Mouse (Mus musculus) heart, adult 11 months (tissue): ENCODE measurements at regions not wholly inside any gene's neighbourhood (a gene's known extent, or its start where the extent isn't known, plus 50 kb on each side); places are given as distances from the start of the nearest gene placed in this dataset.
A peak's percentile ranks its signal among the peaks of the same experiment; 100 is the strongest.

Source experiments
- DNase-seq: peaks from one replicate; pipeline ENCODE4 v3.0.0; 2022

DNA sequence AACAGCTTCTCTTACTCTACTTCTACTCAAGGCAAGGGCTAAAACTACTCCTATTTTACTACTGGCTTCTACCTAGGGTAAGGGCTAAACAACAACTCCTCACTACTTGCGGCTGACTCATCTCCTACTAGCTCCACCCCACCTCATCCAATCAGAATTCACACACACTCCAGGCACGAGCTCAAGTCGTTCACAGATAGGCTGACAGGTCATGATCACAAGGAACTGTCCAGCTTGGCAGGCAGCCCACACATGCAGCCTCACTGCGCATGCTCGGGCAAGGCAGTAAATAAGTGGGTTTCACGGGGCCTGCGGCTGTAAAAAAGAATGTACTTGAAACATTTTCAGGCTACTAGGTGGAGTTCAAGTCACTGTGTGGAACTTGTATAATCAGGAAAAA, 197.6 kb downstream of the Ccdc50 start:
- DNase-seq = peak; percentile 64

- DNase-seq = no peak
Observed at GRCm38 (mm10) chr16:27609366-27609765, 220.7 kb downstream of the Ccdc50 start.

DNA sequence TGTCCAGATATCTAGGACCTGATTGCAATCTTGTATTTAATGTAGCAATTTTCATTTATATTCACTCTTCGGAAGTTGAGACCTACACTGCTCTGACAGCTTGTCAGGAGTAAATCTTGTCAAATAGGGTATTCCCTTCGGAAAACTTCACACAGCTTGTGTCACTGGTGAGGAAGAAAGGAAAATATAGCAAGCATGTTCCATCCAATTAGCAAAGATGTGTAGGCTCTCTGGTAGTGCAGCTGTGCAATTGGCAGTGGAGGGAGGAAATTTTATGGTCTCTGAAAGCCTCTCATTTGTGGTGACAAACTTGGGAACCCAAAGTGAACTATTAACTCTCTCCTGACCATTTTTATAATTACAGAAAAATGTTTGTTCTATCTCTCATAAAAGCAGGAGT, 252.6 kb downstream of the Ccdc50 start:
- no peak for DNase-seq

DNA sequence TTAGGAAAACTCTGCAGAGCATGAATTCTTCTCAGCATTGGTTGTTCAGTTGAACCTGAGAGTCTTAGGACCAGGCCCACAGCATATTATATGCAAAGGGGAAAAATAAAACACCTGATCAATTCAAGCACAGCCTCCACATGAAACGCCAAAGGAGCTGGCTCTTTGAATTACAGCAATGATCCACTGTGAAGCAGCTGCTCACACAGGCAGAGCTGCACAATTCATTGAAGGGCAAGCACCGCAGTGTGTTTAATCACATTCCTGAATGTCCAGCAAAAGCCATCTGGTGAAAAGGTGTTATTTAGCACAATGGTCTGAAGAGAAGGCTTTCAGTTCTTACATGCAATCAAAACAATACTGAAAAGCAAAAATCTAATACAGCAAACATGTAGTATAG, 289.6 kb downstream of the Ccdc50 start:
- DNase-seq = peak; percentile 21

GRCm38 (mm10) chr16:27682926-27683325, 294.3 kb downstream of the Ccdc50 start:
- no peak for DNase-seq

GRCm38 (mm10) chr16:27683826-27684225, 295.2 kb downstream of the Ccdc50 start:
- DNase-seq = no peak

DNA sequence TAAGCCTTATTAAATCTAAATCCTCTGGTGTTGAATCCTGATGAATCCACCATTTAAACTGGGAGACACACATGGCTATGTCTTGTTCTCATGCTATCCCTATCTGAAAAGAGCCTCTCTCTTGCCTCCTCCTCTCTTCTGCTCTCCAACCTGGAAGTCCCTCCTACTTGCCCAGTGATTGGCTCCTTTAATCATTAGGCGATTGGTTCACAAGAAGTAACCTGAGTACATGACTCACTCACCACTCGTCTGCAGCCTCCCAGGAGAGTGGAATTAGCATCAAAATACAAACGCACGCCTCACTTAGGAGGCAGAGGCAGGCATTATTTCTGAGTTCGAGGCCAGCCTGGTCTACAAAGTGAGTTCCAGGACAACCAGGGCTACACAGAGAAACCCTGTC, 321.3 kb downstream of the Ccdc50 start:
- peak; percentile 33 for DNase-seq

DNA sequence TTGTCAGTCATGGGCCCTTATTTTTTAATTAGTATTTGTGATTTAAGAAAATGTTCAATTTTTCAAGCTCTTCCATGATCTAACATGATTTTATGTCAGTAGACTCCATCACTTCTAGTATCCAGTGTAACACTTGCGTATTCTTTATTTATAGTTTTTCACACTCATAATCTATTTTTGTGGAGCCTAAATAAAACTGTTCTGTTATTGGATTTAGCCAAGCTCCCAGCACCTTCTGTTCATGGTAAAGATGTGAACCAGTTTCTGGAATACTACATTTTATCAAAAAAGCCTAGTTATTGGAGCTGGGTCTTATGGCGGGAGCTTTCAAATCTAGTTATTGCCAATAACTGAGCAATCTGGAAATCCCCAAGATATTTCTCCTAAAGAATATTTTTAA, 334.8 kb downstream of the Ccdc50 start:
- DNase-seq = no peak
